Mouse (Mus musculus) liver, embryonic 13.5 days (tissue): ENCODE data around the gene Sspn. TPM values are rescaled to one million over a fixed set of nuclear protein-coding genes. Genes with fewer than 3 reads are reported as not detected.

Experiments used
- ATAC-seq: fragments of 200-750 bp; cut with Nextera tagmentation; 2 replicates; pipeline ENCODE4 v1.8.0; 2017; ENCODE audit warnings: low read depth, mild to moderate bottlenecking, moderate number of reproducible peaks, moderate library complexity
- DNase-seq: peaks from one replicate; pipeline ENCODE4 v3.0.0; 2022
- H3K27ac ChIP-seq: fragments of 300-500 bp; sonication (generic); 2 replicates; pipeline ENCODE4 v1.5.1; 2015; ENCODE audit warnings: moderate library complexity, mild to moderate bottlenecking, inconsistent platforms
- H3K27me3 ChIP-seq: fragments of 300-500 bp; sonication (generic); 2 replicates; pipeline ENCODE4 v1.6.1; 2015; ENCODE audit warnings: mild to moderate bottlenecking, inconsistent platforms
- H3K36me3 ChIP-seq: fragments of 300-500 bp; sonication (generic); 2 replicates; pipeline ENCODE4 v1.6.1; 2015; ENCODE audit warnings: mild to moderate bottlenecking, inconsistent platforms
- H3K4me1 ChIP-seq: fragments of 300-500 bp; sonication (generic); replicated peaks from 2 replicates; pipeline ENCODE4 v1.6.1; 2015; ENCODE audit warnings: inconsistent platforms
- H3K4me2 ChIP-seq: fragments of 300-500 bp; sonication (generic); 2 replicates; pipeline ENCODE4 v1.6.1; 2015; ENCODE audit warnings: inconsistent platforms, mild to moderate bottlenecking, moderate library complexity
- H3K4me3 ChIP-seq: fragments of 300-500 bp; sonication (generic); replicated peaks from 2 replicates; pipeline ENCODE4 v1.5.1; 2015; ENCODE audit warnings: mild to moderate bottlenecking, inconsistent platforms
- H3K9ac ChIP-seq: fragments of 300-500 bp; sonication (generic); 2 replicates; pipeline ENCODE4 v1.6.1; 2015; ENCODE audit warnings: mild to moderate bottlenecking, inconsistent platforms
- H3K9me3 ChIP-seq: fragments of 300-500 bp; sonication (generic); replicated peaks from 2 replicates; pipeline ENCODE4 v1.6.1; 2016; ENCODE audit warnings: inconsistent platforms
- WGBS: fragments of 180-500 bp; shearing (Covaris S2); methylation state at CpG from one replicate; pipeline ENCODE4 v1.1.7; 2015; ENCODE audit not compliant: insufficient replicate concordance; 5-methylcytosine and 5-hydroxymethylcytosine counted together
- polyA plus RNA-seq: library from polyadenylated mRNA; unstranded; fragments of >200 nt; fragmentation: Nextera tagmentation; extraction: Ambion mirVana; gene quantifications from 2 replicates; pipeline ENCODE4 v1.2.1, GENCODE M21; 2015

The Sspn gene
- polyA plus RNA-seq, 1 experiment from 2014 or later: 0.71 TPM

DNA sequence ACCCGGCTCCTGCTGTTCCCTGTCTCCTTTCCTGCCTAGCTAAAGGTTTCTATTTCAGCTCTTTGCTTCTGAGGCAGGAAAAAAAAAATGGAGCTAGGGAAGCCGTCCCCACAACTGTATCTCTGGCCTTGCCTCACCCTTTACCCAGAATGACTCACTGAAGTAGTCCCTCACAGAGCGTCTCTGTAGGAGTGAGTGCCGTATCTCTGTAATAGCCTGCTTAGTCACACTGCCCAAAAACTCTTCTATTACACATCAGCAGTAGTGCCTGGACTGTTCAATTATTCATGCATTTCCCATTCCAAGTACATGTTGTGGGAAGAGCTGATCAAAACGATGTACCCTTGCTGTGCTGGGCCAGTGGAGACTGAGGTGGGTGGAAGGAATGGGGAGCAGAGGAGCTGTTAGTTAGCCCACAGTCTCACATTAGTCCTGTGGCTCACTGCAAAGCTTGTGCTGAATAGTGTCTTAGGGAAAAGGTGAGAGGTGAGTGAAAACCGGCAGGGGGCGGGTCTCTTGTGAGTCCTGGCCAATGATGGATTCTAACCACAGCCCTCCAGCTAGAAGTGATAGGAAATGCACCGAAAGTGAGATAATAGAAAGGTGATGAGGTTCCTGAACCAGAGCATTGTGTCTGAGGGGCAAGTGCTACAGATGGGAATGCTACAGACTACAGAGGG is 46.5 kb downstream of the Sspn start:
- no peaks in the 10 kb centered on the region for H3K27me3 ChIP-seq
- ATAC-seq: no peak
- WGBS: 54% methylated on average over 8 of the region's 8 CpGs

DNA sequence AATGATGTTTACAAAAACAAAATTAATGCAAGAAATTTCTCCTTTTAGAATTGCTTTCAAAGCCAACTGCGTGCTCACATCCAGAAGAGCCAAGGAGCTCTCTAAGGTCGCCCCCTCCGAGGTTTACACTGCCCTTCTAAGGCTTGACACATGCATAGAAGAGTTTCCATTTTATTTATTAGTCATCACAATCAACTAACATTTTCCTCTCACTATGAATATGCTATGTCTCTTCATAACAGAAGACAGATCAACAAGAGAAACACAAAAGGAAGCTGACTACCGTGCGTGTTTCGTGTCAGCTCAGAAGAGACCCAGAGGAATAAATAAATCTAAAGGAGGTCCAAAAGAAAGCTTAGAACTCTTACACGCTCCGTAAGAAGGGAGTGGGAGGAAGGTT is 49.6 kb downstream of the Sspn start:
- DNase-seq (no peak), ATAC-seq (no peak)
- H3K4me3 ChIP-seq: no peak overlapping the region
- no peak overlapping the region for H3K4me2 ChIP-seq
- H3K4me1 ChIP-seq: no peaks in the 10 kb centered on the region
- H3K36me3 ChIP-seq: no peaks in the 10 kb centered on the region
- no peaks in the 10 kb centered on the region for H3K27me3 ChIP-seq
- H3K9ac ChIP-seq: no peak overlapping the region
- H3K9me3 ChIP-seq: no peaks in the 10 kb centered on the region
- 77% methylated on average over 8 of the region's 8 CpGs for WGBS
- H3K27ac ChIP-seq: no peak overlapping the region

More for the DNA sequence above, 46.5 kb downstream of the Sspn start:
- no peak overlapping the region for H3K4me2 ChIP-seq
- no peaks in the 10 kb centered on the region for H3K4me1 ChIP-seq
- no peak for DNase-seq
- H3K4me3 ChIP-seq: no peak overlapping the region
- H3K9me3 ChIP-seq: no peaks in the 10 kb centered on the region
- H3K36me3 ChIP-seq: no peaks in the 10 kb centered on the region
- H3K27ac ChIP-seq: no peak overlapping the region
- no peak overlapping the region for H3K9ac ChIP-seq

DNA sequence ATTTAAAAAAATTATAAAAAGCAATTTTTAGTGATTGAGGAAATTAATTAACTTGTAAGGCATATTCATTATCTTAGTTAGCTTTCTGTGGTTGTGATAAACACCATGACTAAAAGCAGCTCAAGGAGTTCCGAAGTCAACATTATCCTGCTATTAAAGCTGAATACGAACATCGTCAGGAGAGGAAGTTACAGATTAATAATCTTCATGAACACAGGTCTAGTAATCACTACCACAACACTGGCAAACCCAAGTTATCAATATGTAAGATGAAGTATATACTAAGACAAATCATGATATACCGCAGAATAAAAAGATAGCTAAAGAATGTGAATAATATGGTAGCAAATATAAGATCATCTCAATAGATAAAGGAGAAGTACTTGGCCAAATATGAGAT is 50.9 kb downstream of the Sspn start:
- no peak for ATAC-seq
- Histone ChIP-seq H3K4me1 (no peaks in the 10 kb centered on the region), H3K27me3 (no peaks in the 10 kb centered on the region), H3K9ac (no peak overlapping the region), H3K9me3 (no peaks in the 10 kb centered on the region), H3K4me2 (no peak overlapping the region), H3K4me3 (no peak overlapping the region), H3K36me3 (no peaks in the 10 kb centered on the region), H3K27ac (no peak overlapping the region)
- no peak for DNase-seq
- WGBS: 69% methylated on average over 4 of the region's 4 CpGs

- no peak for DNase-seq
- Histone ChIP-seq H3K4me3 (no peak overlapping the region), H3K27me3 (no peaks in the 10 kb centered on the region), H3K27ac (no peak overlapping the region), H3K9me3 (no peaks in the 10 kb centered on the region), H3K4me1 (no peaks in the 10 kb centered on the region), H3K4me2 (no peak overlapping the region), H3K9ac (no peak overlapping the region), H3K36me3 (no peaks in the 10 kb centered on the region)
- ATAC-seq: no peak
- 52% methylated on average over 1 of the region's 1 CpGs for WGBS
These were observed 59.1 kb downstream of the Sspn start for GRCm38 (mm10) chr6:145990578-145990977.

DNA sequence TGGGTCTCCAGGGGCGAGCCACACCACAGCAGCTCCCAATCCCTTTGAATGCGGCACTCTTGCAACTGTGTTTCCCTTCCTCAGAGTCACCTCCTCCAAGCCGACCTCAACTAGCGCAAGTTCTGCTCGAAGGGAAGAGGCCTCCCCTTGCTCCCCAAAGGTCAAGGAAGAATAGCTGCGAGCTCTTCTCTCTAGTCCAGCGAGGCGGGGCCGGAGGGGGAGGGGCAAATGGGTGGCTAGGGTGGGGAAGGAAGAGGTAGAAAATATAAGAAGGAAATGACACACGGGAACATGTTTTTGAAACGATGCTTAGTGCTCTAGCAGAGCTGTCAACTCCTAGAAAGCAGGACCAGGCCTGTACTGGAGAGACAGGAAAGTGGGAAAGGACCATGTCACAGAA is 61.1 kb downstream of the Sspn start:
- DNase-seq: no peak
- WGBS: 58% methylated on average over 11 of the region's 11 CpGs
- H3K27ac ChIP-seq: no peak overlapping the region
- H3K9me3 ChIP-seq: no peaks in the 10 kb centered on the region
- H3K4me1 ChIP-seq: no peaks in the 10 kb centered on the region
- H3K9ac ChIP-seq: no peak overlapping the region
- no peak overlapping the region for H3K4me2 ChIP-seq
- no peaks in the 10 kb centered on the region for H3K27me3 ChIP-seq
- H3K36me3 ChIP-seq: no peaks in the 10 kb centered on the region
- no peak overlapping the region for H3K4me3 ChIP-seq
- no peak for ATAC-seq

GRCm38 (mm10) chr6:145992985-145993384 is 61.5 kb downstream of the Sspn start:
- no peak overlapping the region for H3K27ac ChIP-seq
- WGBS: 73% methylated on average over 10 of the region's 10 CpGs
- H3K9me3 ChIP-seq: no peaks in the 10 kb centered on the region
- H3K9ac ChIP-seq: no peak overlapping the region
- no peak overlapping the region for H3K4me3 ChIP-seq
- no peaks in the 10 kb centered on the region for H3K4me1 ChIP-seq
- H3K36me3 ChIP-seq: no peaks in the 10 kb centered on the region
- no peak for ATAC-seq
- no peaks in the 10 kb centered on the region for H3K27me3 ChIP-seq
- no peak for DNase-seq
- H3K4me2 ChIP-seq: no peak overlapping the region

- ATAC-seq: no peak
- 40% methylated on average over 13 of the region's 13 CpGs for WGBS
These were observed 67.0 kb downstream of the Sspn start for GRCm38 (mm10) chr6:145998314-145999007.

DNA sequence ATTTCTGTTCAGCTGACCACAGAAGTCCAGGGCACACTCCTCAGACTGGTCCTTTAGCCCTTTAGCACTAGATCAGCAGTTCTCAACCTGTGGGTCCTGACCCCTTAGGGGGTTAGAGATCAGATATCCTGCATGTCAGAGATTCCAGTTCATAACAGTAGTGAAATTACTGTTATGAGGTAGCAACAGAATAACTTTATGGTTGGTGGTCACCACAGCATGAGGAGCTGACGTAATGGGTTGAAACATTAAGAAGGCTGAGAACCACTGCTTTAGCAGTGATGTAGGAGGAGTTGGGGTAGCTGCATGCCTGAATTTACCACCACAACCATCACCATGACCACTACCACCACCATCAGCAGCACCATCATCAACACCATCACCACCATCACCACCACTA is 69.3 kb downstream of the Sspn start:
- Histone ChIP-seq H3K4me1 (no peaks in the 10 kb centered on the region), H3K27ac (no peak overlapping the region), H3K4me2 (no peak overlapping the region), H3K9me3 (no peaks in the 10 kb centered on the region), H3K4me3 (no peak overlapping the region), H3K27me3 (no peaks in the 10 kb centered on the region), H3K36me3 (no peaks in the 10 kb centered on the region), H3K9ac (no peak overlapping the region)
- no peak for ATAC-seq
- no peak for DNase-seq
- 77% methylated on average over 1 of the region's 1 CpGs for WGBS

More at GRCm38 (mm10) chr6:145998314-145999007, 67.0 kb downstream of the Sspn start:
- H3K9ac ChIP-seq: no peak overlapping the region
- no peaks in the 10 kb centered on the region for H3K27me3 ChIP-seq
- no peaks in the 10 kb centered on the region for H3K36me3 ChIP-seq
- H3K4me1 ChIP-seq: no peaks in the 10 kb centered on the region
- no peak overlapping the region for H3K4me3 ChIP-seq
- H3K27ac ChIP-seq: no peak overlapping the region
- no peak for DNase-seq
- H3K4me2 ChIP-seq: no peak overlapping the region
- no peaks in the 10 kb centered on the region for H3K9me3 ChIP-seq

DNA sequence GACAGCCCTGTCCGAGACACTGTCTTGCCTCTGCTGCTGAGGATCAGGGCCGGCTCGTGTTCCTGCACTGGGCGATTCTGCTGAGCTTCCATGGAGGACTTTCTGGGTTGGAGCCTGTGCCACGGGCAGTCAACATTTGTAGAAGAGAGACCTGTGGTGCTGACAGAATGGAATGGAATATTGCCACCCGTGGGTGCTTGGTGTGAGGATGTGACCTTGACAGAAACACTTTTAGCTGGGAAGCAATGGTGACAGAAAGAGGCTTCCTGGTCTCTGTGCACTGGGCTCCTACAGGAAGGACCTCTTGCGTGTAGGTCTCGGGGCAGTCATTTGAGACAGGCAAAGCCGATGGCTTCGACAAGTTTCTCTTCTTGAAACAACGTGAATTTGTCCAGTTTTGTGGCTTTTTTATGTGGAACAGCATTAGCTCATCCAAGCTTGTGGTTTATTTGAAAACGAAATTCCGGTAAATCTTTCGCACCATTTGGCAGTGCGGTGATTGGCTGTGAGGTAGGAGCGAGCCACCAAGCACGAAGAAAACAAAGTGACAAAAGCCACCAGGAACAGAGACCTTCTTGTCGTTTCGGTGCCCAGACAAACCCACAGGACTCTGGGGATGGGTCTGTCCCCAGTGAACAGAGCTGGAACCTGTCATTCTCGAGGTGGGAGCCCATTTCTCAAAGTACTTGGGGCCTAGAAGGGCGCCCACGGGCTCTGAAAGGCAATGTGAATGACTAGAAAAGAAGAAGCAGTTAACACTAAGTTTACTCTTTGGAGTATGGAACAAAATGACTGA is 70.2 kb downstream of the Sspn start:
- no peaks in the 10 kb centered on the region for H3K27me3 ChIP-seq
- no peak overlapping the region for H3K27ac ChIP-seq
- H3K9ac ChIP-seq: no peak overlapping the region
- H3K9me3 ChIP-seq: no peaks in the 10 kb centered on the region
- WGBS: 68% methylated on average over 22 of the region's 22 CpGs
- no peaks in the 10 kb centered on the region for H3K4me1 ChIP-seq
- DNase-seq: no peak
- H3K4me2 ChIP-seq: no peak overlapping the region
- H3K4me3 ChIP-seq: no peak overlapping the region
- no peaks in the 10 kb centered on the region for H3K36me3 ChIP-seq
- no peak for ATAC-seq

DNA sequence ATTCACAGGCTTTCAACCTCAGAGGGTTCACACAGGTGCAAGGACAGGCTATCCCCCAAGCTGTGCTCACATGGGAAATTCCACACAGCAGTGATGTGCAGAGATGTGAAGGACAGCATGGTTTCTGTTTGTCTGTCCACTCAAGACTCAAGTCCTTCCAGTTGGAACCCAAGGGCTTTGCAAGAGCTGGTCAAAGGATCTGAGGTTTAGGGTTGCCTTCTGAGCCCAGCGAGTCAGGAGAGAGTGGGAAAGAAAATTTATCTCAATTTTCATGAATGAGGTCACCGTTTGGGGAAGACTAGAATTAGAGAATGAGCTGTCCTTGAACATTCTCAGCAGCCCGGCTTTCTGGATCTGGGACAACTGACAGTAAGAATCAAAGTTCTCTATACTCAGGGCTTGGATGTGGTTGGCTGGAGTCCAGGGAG is 72.7 kb downstream of the Sspn start:
- H3K9ac ChIP-seq: no peak overlapping the region
- 50% methylated on average over 3 of the region's 3 CpGs for WGBS
- no peaks in the 10 kb centered on the region for H3K27me3 ChIP-seq
- H3K4me2 ChIP-seq: no peak overlapping the region
- no peaks in the 10 kb centered on the region for H3K9me3 ChIP-seq
- ATAC-seq (no peak), DNase-seq (no peak)
- H3K27ac ChIP-seq: no peak overlapping the region
- H3K4me1 ChIP-seq: no peaks in the 10 kb centered on the region
- H3K36me3 ChIP-seq: no peaks in the 10 kb centered on the region
- no peak overlapping the region for H3K4me3 ChIP-seq

GRCm38 (mm10) chr6:146005129-146005886 is 73.9 kb downstream of the Sspn start:
- H3K9ac ChIP-seq: no peak overlapping the region
- H3K27ac ChIP-seq: no peak overlapping the region
- H3K4me2 ChIP-seq: no peak overlapping the region
- no peaks in the 10 kb centered on the region for H3K4me1 ChIP-seq
- no peak overlapping the region for H3K4me3 ChIP-seq
- DNase-seq (no peak), ATAC-seq (no peak)
- no peaks in the 10 kb centered on the region for H3K27me3 ChIP-seq
- H3K36me3 ChIP-seq: no peaks in the 10 kb centered on the region
- H3K9me3 ChIP-seq: no peaks in the 10 kb centered on the region
- WGBS: 72% methylated on average over 11 of the region's 11 CpGs
